19 mouse cellular contexts compared by ENCODE assay signal in genomic region chr6:127269525-127270044, GRCm38 (mm10).
DNase-seq lines count a peak whose midpoint lies in the region.
"Had no signal": no experiment of that assay in that cellular context is flagged by ENCODE, and none has a peak within 500 bp of the region (broad histone marks: within the 10 kb centered on the region; RNA-seq: fewer than 3 reads in every experiment).

No protein-coding gene starts in this region.

- WGBS in heart, embryonic 10.5 days, result 68% methylated on average over 7 of the region's 7 CpGs
- WGBS in limb, embryonic 10.5 days, result 71% methylated on average over 7 of the region's 7 CpGs

- H3K27me3 ChIP-seq in heart, embryonic 10.5 days (ENCODE audit: insufficient read depth, poor library complexity, severe bottlenecking), result peaks cover 15% of the 10 kb centered on the region; the same call in 1 of the 2 replicates
- H3K27me3 ChIP-seq in limb, embryonic 10.5 days (ENCODE audit: low read depth, poor library complexity, severe bottlenecking), result peaks cover 12% of the 10 kb centered on the region; the same call in 1 of the 2 replicates
- H3K27me3 ChIP-seq: embryonic facial prominence, embryonic 13.5 days; forebrain, embryonic 13.5 days had no signal

- H3K36me3 ChIP-seq in heart, embryonic 10.5 days, result no peaks in the 10 kb centered on the region
- H3K36me3 ChIP-seq in limb, embryonic 10.5 days, result no peaks in the 10 kb centered on the region
- H3K36me3 ChIP-seq: embryonic facial prominence, embryonic 13.5 days had no signal

- no peak for DNase-seq in heart, embryonic 10.5 days (ENCODE audit: low spot score)
- DNase-seq in heart, postnatal 4 days, result no peak
- DNase-seq in R1 (ENCODE audit: low read depth, low spot score) (peak; percentile 84), MN1 (ENCODE audit: low spot score) (no peak)
- no peak for DNase-seq in limb, embryonic 10.5 days (ENCODE audit: low spot score)
- DNase-seq in embryo, embryonic 11 days, result no peak
- DNase-seq in urinary bladder, postnatal 4 days (ENCODE audit: low spot score in 2 of 2), result no peak
- DNase-seq: adrenal gland, postnatal 36 days; cerebellum, adult 11-12 months; cerebellum, postnatal 14 days; kidney, adult 8-10 months; kidney, postnatal 10 days; right cerebral cortex, adult 18-20 months; right cerebral cortex, postnatal 4 days; thymus, postnatal 25 days had no signal

- H3K4me1 ChIP-seq in heart, embryonic 10.5 days, result peaks cover 30% of the 10 kb centered on the region
- H3K4me1 ChIP-seq in limb, embryonic 10.5 days, result peaks cover 43% of the 10 kb centered on the region

- no peaks in the 10 kb centered on the region for H3K9me3 ChIP-seq in heart, embryonic 10.5 days
- no peaks in the 10 kb centered on the region for H3K9me3 ChIP-seq in limb, embryonic 10.5 days (replicated peaks)
- H3K9me3 ChIP-seq: embryonic facial prominence, embryonic 13.5 days; forebrain, embryonic 13.5 days had no signal

- peak overlapping the region; percentile 8; the same call in 1 of the 2 replicates for H3K27ac ChIP-seq in heart, embryonic 10.5 days
- peak overlapping the region; percentile 44; the same call in 1 of the 2 replicates for H3K27ac ChIP-seq in limb, embryonic 10.5 days
- H3K27ac ChIP-seq: embryonic facial prominence, embryonic 13.5 days; forebrain, embryonic 13.5 days; macrophage had no signal

- H3K4me3 ChIP-seq in heart, embryonic 10.5 days, result no peak overlapping the region
- no peak overlapping the region for H3K4me3 ChIP-seq in limb, embryonic 10.5 days
- H3K4me3 ChIP-seq: embryonic facial prominence, embryonic 13.5 days; erythroblast, embryonic 14.5 days; forebrain, embryonic 13.5 days had no signal
